Mouse (Mus musculus): ENCODE results near the gene Rundc1. TPM values are rescaled to one million over a fixed set of nuclear protein-coding genes. Genes with fewer than 3 reads are reported as not detected.
"Not testable (repeated sequence)": the region's sequence is repeated elsewhere in the genome, so short reads cannot be mapped to it uniquely, and the experiment has no call there.

Rundc1 gene
- 10.4 and 11.8 TPM in 2 replicates for polyA plus RNA-seq (2014; fragmentation: Nextera tagmentation; extraction: Ambion mirVana)

DNA sequence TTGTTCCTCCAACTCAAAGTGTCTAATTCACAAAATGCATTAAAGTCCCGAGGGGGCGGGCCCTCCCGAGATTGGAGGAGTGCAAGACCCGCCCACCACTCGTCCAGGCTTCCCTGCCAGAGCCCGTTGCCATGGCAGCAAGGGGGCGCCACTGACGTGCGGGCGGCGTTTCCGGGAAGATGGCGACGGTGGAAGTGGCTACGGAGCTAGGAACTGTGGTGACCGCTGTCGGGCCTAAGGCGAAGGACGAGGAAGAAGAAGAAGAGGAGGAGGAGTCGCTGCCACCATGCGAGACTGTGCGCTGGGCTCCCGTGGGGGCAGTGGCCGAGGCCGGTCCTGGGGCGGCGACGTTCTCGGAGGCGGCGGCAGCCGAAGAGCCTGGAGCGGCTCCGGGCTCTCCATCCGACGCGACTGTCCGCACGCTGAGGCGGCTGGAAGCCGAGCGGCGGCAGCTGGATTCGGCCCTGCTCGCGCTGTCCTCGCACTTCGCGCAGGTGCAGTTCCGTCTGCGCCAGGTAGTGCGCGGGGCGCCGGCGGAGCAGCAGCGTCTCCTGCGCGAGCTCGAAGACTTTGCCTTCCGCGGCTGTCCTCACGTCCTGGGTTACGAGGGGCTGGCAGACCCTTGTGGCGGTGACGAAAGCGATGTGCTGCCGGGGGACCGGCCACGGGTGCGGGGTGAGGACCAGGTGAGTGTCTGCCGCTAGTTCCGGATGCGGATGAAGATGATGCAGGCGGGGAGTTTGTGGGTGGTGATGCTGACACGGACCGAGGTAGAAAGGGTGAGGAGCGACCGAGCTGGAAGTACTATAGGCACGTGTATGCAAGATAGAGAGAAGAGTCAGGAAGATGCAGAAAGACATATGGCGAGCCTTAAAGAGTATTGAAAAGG is at the start of gene Rundc1, which contains the start of gene Ptges3l:
Gene Rundc1 (plus strand): TSS at position 161 of the 889 bp plus-strand sequence.
Gene Ptges3l (minus strand): TSS at position 409 of the 889 bp plus-strand sequence.
- WGBS, result under 1% methylated on average over 76 of the region's 81 CpGs
- peak; percentile 99 for DNase-seq (ENCODE audit: low spot score)

DNA sequence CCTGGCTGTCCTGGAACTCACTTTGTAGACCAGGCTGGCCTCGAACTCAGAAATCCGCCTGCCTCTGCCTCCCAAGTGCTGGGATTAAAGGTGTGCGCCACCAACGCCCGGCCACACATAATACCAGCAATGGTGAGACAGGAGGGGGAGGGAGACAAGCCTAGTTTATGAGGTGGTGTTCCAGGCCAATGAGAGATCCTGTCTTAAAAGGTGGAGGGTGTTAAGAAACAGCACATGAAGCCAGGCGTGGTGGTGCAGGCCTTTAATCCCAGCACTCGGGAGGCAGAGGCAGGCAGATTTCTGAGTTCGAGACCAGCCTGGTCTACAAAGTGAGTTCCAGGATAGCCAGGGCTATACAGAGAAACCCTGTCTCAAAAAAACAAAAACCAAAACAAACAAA is 46.7 kb upstream of the Rundc1 start:
- not testable (repeated sequence) for H3K36me3 ChIP-seq (replicated peaks; ENCODE audit: control insufficient read depth, insufficient read depth, low read depth, low read length); H3K27ac ChIP-seq (replicated peaks; ENCODE audit: low read depth, low read length); H3K9ac ChIP-seq (replicated peaks; ENCODE audit: low read length); ATAC-seq (replicated peaks; ENCODE audit: insufficient number of reproducible peaks, low FRiP score, low TSS enrichment, low read depth); H3K4me3 ChIP-seq (ENCODE audit: low read depth, low read length); H3K27me3 ChIP-seq (ENCODE audit: control insufficient read depth, insufficient read depth, low read length); H3K4me1 ChIP-seq (ENCODE audit: control insufficient read depth, insufficient read depth, low read length); DNase-seq (ENCODE audit: low spot score); H3K9me3 ChIP-seq (replicated peaks; ENCODE audit: control insufficient read depth, low read length); H3K4me2 ChIP-seq (ENCODE audit: low read depth, low read length)
- WGBS, result 95% methylated on average over 8 of the region's 8 CpGs

More for the DNA sequence above, at the start of gene Rundc1, which contains the start of gene Ptges3l:
- no peaks in the 10 kb centered on the region for H3K4me1 ChIP-seq (ENCODE audit: control insufficient read depth, insufficient read depth, low read length)
- H3K27me3 ChIP-seq (ENCODE audit: control insufficient read depth, insufficient read depth, low read length), result no peaks in the 10 kb centered on the region
- peak; percentile 83 for ATAC-seq (replicated peaks; ENCODE audit: insufficient number of reproducible peaks, low FRiP score, low TSS enrichment, low read depth)
- H3K9ac ChIP-seq (replicated peaks; ENCODE audit: low read length), result peak within 1 kb of the TSS; percentile 66
- H3K9me3 ChIP-seq (replicated peaks; ENCODE audit: control insufficient read depth, low read length), result no peaks in the 10 kb centered on the region
- peaks cover under 1% of the 10 kb centered on the region; the same call in 1 of the 2 replicates for H3K36me3 ChIP-seq (replicated peaks; ENCODE audit: control insufficient read depth, insufficient read depth, low read depth, low read length)
- H3K27ac ChIP-seq (replicated peaks; ENCODE audit: low read depth, low read length), result peak within 1 kb of the TSS; percentile 30
- peak within 1 kb of the TSS; percentile 74 for H3K4me3 ChIP-seq (ENCODE audit: low read depth, low read length)
- peak within 1 kb of the TSS; percentile 79 for H3K4me2 ChIP-seq (ENCODE audit: low read depth, low read length)

DNA sequence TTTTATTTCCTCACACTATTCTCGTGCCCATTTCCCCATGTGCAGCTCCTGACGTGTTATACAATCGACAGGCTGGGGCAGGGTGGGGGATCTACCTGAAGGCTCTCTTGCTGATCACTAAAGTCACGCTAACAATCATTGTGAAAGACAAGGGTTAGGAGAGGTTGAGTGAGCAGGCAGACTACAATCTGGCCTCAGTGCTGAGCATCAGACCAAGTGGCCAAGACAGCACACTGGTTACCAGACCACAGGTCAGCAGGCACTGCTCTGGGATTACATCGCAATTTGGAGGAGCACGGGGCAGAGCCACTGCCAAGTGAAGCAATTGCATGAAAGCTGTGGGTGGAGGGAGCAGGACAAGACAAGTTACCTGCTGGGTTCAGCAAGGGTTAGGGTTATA is 46.0 kb upstream of the Rundc1 start:
- ATAC-seq (replicated peaks; ENCODE audit: insufficient number of reproducible peaks, low FRiP score, low TSS enrichment, low read depth), result no peak
- WGBS, result 76% methylated on average over 6 of the region's 6 CpGs
- no peak for DNase-seq (ENCODE audit: low spot score)

DNA sequence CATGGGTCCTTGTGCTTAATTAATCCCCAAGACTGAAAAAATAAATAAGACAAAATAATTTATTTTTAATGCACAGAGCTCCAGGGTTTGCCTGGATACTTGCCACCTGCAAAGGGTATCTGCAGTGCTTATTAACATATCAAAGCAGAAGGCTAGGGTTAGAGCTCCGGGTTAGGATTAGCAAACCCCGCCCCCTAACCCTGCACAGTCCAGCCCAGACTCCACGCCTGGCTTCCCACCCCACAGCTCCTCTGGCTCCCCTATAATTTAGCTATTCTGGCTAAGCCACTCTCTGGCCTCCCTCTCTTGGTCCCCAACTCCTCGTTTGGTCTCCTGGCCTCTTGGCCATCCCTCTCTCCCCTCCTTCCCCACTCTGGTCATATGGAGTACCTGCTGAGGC is 43.1 kb upstream of the Rundc1 start:
- Histone ChIP-seq H3K4me3 (ENCODE audit: low read depth, low read length) (no peak overlapping the region), H3K27ac (replicated peaks; ENCODE audit: low read depth, low read length) (no peak overlapping the region), H3K27me3 (ENCODE audit: control insufficient read depth, insufficient read depth, low read length) (no peaks in the 10 kb centered on the region), H3K4me1 (ENCODE audit: control insufficient read depth, insufficient read depth, low read length) (no peaks in the 10 kb centered on the region), H3K4me2 (ENCODE audit: low read depth, low read length) (no peak overlapping the region), H3K36me3 (replicated peaks; ENCODE audit: control insufficient read depth, insufficient read depth, low read depth, low read length) (no peaks in the 10 kb centered on the region), H3K9ac (replicated peaks; ENCODE audit: low read length) (no peak overlapping the region), H3K9me3 (replicated peaks; ENCODE audit: control insufficient read depth, low read length) (no peaks in the 10 kb centered on the region)
- DNase-seq (ENCODE audit: low spot score), result peak; percentile 13
- WGBS, result 17% methylated on average over 4 of the region's 4 CpGs
- ATAC-seq (replicated peaks; ENCODE audit: insufficient number of reproducible peaks, low FRiP score, low TSS enrichment, low read depth), result no peak

More for the DNA sequence above, 46.0 kb upstream of the Rundc1 start:
- no peak overlapping the region for H3K4me2 ChIP-seq (ENCODE audit: low read depth, low read length)
- H3K4me3 ChIP-seq (ENCODE audit: low read depth, low read length), result no peak overlapping the region
- H3K27ac ChIP-seq (replicated peaks; ENCODE audit: low read depth, low read length), result no peak overlapping the region
- no peaks in the 10 kb centered on the region for H3K9me3 ChIP-seq (replicated peaks; ENCODE audit: control insufficient read depth, low read length)
- H3K27me3 ChIP-seq (ENCODE audit: control insufficient read depth, insufficient read depth, low read length), result no peaks in the 10 kb centered on the region
- H3K9ac ChIP-seq (replicated peaks; ENCODE audit: low read length), result no peak overlapping the region
- no peaks in the 10 kb centered on the region for H3K36me3 ChIP-seq (replicated peaks; ENCODE audit: control insufficient read depth, insufficient read depth, low read depth, low read length)
- no peaks in the 10 kb centered on the region for H3K4me1 ChIP-seq (ENCODE audit: control insufficient read depth, insufficient read depth, low read length)

DNA sequence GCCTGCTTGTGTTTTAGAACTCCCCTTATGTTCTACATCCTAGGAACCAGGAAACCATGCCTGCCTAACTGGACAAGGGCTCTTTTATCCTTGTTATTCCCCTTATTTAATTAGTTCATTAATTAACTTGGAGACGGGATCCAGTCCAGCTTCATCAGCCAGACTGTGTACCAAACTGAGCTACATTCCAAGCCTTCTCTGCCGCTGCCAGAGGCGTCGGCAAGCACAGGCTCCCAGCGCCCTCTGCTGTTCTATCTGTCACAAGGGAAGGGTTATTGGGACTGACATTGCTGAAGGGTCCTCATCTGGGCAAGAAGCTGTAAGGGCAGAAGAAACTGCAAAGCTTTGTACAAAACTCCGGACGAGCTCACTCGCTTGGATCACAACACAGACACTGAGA is 29.8 kb upstream of the Rundc1 start:
- no peaks in the 10 kb centered on the region for H3K9me3 ChIP-seq (replicated peaks; ENCODE audit: control insufficient read depth, low read length)
- no peak overlapping the region for H3K27ac ChIP-seq (replicated peaks; ENCODE audit: low read depth, low read length)
- no peaks in the 10 kb centered on the region for H3K36me3 ChIP-seq (replicated peaks; ENCODE audit: control insufficient read depth, insufficient read depth, low read depth, low read length)
- DNase-seq (ENCODE audit: low spot score) (peak; percentile 86), ATAC-seq (replicated peaks; ENCODE audit: insufficient number of reproducible peaks, low FRiP score, low TSS enrichment, low read depth) (no peak)
- no peak overlapping the region for H3K4me3 ChIP-seq (ENCODE audit: low read depth, low read length)
- H3K4me1 ChIP-seq (ENCODE audit: control insufficient read depth, insufficient read depth, low read length), result no peaks in the 10 kb centered on the region
- no peaks in the 10 kb centered on the region for H3K27me3 ChIP-seq (ENCODE audit: control insufficient read depth, insufficient read depth, low read length)
- no peak overlapping the region; the same call in 1 of the 2 replicates for H3K9ac ChIP-seq (replicated peaks; ENCODE audit: low read length)
- WGBS, result 6% methylated on average over 8 of the region's 8 CpGs
- H3K4me2 ChIP-seq (ENCODE audit: low read depth, low read length), result no peak overlapping the region

DNA sequence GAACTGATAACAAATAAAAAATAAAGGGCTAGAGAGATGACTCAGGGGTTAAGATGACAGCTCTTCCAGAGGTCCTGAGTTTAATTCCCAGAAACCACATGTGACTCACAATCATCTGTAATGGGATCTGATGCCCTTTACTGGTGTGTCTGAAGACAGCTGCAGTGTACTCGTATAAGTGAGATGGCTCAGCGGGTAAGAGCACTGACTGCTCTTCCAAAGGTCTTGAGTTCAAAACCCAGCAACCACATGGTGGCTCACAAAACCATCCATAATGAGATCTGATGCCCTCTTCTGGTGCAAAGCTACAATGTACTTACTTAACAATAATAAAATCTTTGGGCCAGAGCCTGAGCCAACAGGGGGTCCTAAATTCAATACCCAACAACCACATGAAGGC is 9.6 kb upstream of the Rundc1 start:
- no peak overlapping the region for H3K4me3 ChIP-seq (ENCODE audit: low read depth, low read length)
- no peak overlapping the region for H3K27ac ChIP-seq (replicated peaks; ENCODE audit: low read depth, low read length)
- H3K4me1 ChIP-seq (ENCODE audit: control insufficient read depth, insufficient read depth, low read length), result peaks cover 3% of the 10 kb centered on the region; the same call in 1 of the 2 replicates
- DNase-seq (ENCODE audit: low spot score) (no peak), ATAC-seq (replicated peaks; ENCODE audit: insufficient number of reproducible peaks, low FRiP score, low TSS enrichment, low read depth) (no peak)
- H3K4me2 ChIP-seq (ENCODE audit: low read depth, low read length), result no peak overlapping the region
- 75% methylated on average over 2 of the region's 2 CpGs for WGBS
- H3K36me3 ChIP-seq (replicated peaks; ENCODE audit: control insufficient read depth, insufficient read depth, low read depth, low read length), result no peaks in the 10 kb centered on the region
- no peaks in the 10 kb centered on the region for H3K9me3 ChIP-seq (replicated peaks; ENCODE audit: control insufficient read depth, low read length)
- H3K9ac ChIP-seq (replicated peaks; ENCODE audit: low read length), result no peak overlapping the region
- H3K27me3 ChIP-seq (ENCODE audit: control insufficient read depth, insufficient read depth, low read length), result no peaks in the 10 kb centered on the region

GRCm38 (mm10) chr11:101416433-101417100 is 8.3 kb upstream of the Rundc1 start:
- H3K27ac ChIP-seq (replicated peaks; ENCODE audit: low read depth, low read length), result peak overlapping the region; percentile 59; the same call in 1 of the 2 replicates
- no peaks in the 10 kb centered on the region for H3K36me3 ChIP-seq (replicated peaks; ENCODE audit: control insufficient read depth, insufficient read depth, low read depth, low read length)
- peaks cover 3% of the 10 kb centered on the region; the same call in 1 of the 2 replicates for H3K4me1 ChIP-seq (ENCODE audit: control insufficient read depth, insufficient read depth, low read length)
- WGBS, result 3% methylated on average over 11 of the region's 11 CpGs
- peak overlapping the region; percentile 81 for H3K4me2 ChIP-seq (ENCODE audit: low read depth, low read length)
- H3K4me3 ChIP-seq (ENCODE audit: low read depth, low read length), result peak overlapping the region; percentile 87
- DNase-seq (ENCODE audit: low spot score) (peak; percentile 29), ATAC-seq (replicated peaks; ENCODE audit: insufficient number of reproducible peaks, low FRiP score, low TSS enrichment, low read depth) (no peak; the same call in 1 of the 2 replicates)
- H3K9me3 ChIP-seq (replicated peaks; ENCODE audit: control insufficient read depth, low read length), result no peaks in the 10 kb centered on the region
- no peaks in the 10 kb centered on the region for H3K27me3 ChIP-seq (ENCODE audit: control insufficient read depth, insufficient read depth, low read length)
- H3K9ac ChIP-seq (replicated peaks; ENCODE audit: low read length), result peak overlapping the region; percentile 90

Data from embryonic facial prominence, embryonic 11.5 days (tissue).